Mouse (Mus musculus) brown adipose tissue, adult 24 weeks (tissue): Measurements from ENCODE around the gene Cubn. TPM values are rescaled to one million over a fixed set of nuclear protein-coding genes. Genes with fewer than 3 reads are reported as not detected.

Experiments used
- H3K27ac ChIP-seq: fragments of 200-500 bp; replicated peaks from 2 replicates; pipeline ENCODE4 v1.5.1; 2012; ENCODE audit warnings: low read depth, mild to moderate bottlenecking, low read length
- H3K4me1 ChIP-seq: fragments of 200-500 bp; 2 replicates; pipeline ENCODE4 v1.6.1; 2012; ENCODE audit warnings: low read length, mixed read lengths; ENCODE audit not compliant: control insufficient read depth, insufficient read depth, insufficient read length
- H3K4me3 ChIP-seq: fragments of 200-500 bp; 2 replicates; pipeline ENCODE4 v1.5.1; 2012; ENCODE audit warnings: low read depth, mild to moderate bottlenecking, low read length, moderate library complexity; ENCODE audit not compliant: insufficient read depth
- polyA plus RNA-seq: library from polyadenylated mRNA; stranded (reverse); fragments of >200 nt; gene quantifications from 2 replicates; pipeline ENCODE4 v1.2.4, GENCODE M21; 2012; ENCODE audit not compliant: missing spikeins, insufficient read depth, insufficient read length

The Cubn gene
- polyA plus RNA-seq, 1 experiment: not detected

- peak overlapping the region; percentile 47; the same call in 1 of the 2 replicates for H3K27ac ChIP-seq
- H3K4me3 ChIP-seq: no peak overlapping the region
- peaks cover 9% of the 10 kb centered on the region for H3K4me1 ChIP-seq
These were observed 118.8 kb downstream of the Cubn start for GRCm38 (mm10) chr2:13372825-13373224.

DNA sequence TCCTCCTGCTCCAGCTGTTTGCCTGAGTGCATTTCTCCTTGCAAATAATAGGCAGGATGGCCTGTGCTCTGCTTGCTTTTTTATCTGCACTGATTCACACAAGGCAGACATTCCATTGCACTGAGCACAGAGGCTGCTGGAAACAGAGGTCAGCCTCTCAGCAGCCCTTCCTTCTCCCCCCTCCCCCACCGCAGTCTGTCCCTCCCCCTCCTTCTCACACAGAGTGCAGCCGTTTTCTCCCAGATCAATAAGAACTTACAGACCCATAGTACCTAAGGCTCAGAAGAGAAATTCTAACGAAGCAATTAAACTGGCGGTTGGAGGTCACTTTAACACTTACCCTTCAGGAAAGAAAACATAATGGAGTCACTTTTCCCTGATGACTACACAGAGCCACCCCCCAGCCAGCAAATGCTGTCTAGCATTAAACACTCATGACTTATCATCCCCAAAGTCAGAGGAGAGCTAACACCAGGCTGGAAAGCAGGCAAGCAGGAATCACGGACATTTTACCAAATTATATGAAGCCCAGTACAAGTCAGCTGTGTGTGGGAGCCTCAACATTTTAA lies 119.3 kb downstream of the Cubn start:
- Histone ChIP-seq H3K4me3 (no peak overlapping the region), H3K27ac (peak overlapping the region; percentile 47), H3K4me1 (peaks cover 9% of the 10 kb centered on the region)

DNA sequence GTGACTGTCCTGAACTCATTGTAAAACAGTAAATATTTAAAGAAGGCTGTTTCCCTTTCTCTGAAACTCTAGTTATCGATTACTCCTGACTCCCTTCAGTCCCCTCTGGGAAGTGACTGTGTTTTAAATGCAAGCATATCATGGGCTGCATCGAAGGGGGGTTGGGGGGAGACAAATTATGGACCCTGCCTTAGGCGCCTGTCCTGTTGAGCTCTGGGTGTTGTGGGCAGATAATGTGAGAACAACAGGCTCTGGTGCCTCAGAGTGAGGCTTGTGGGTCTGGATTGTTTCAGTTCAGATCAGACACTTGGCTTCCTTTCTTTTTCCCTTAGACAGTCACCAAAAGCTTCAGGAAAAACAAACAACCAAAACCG lies 119.8 kb downstream of the Cubn start:
- Histone ChIP-seq H3K4me3 (no peak overlapping the region), H3K4me1 (peaks cover 9% of the 10 kb centered on the region), H3K27ac (peak overlapping the region; percentile 89)

DNA sequence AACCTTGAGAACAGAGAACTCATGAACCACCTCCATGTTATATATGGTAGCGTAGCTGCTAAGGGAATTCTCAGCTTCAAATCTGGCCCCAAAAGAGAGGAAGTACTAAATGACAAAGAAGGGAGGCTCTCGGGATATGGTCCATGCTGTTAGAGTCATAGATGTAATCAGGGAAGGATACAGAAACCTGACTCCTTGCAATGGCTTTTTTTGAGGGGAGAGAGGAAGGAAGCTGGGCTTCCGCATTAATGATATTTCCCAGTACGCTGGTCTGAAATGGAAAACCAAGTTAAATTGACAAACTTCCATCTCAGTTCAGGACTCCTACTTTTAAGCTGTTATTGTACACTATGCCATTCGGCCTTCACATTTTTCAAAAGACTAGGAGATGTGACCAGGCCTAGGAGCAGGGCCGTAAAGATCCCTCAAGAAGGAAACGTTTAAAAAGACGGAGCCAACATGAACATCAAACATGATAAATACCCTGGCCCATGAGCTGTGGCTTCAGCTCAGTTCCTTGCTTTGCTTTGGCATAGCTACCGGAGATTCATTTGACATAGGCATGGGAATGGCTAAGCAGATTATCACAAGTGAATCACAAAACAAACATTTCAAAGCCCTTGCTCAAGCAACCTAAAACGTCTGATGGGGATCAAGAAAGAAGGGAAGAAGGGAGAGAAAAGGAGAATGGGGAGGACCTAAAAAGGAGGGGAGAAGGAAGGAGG lies 120.4 kb downstream of the Cubn start:
- Histone ChIP-seq H3K4me3 (no peak overlapping the region), H3K4me1 (peaks cover 9% of the 10 kb centered on the region), H3K27ac (peak overlapping the region; percentile 89)

DNA sequence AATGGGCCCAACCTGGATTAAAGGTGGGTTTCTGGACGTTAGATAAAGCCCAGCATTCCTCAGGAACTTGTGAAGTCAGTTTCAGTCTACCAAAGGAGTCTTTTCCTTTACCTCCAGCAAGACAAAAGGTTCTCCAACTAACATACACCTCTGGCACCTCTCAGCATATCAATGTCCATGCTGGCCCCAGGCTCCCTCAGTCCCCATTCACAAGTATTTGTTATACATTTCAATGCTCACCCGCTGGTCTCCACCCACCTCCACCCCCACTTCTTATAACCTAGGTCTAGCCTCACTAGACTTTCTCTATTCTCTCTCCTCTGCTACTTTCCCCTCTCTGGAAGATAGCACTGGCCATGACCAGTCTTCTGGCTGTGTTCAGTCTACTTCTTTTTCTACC lies 121.1 kb downstream of the Cubn start:
- Histone ChIP-seq H3K4me1 (peaks cover 9% of the 10 kb centered on the region), H3K27ac (peak overlapping the region; percentile 89), H3K4me3 (no peak overlapping the region)

GRCm38 (mm10) chr2:13368517-13368916 lies 123.1 kb downstream of the Cubn start:
- Histone ChIP-seq H3K4me1 (peaks cover 9% of the 10 kb centered on the region), H3K4me3 (no peak overlapping the region), H3K27ac (no peak overlapping the region)

- no peak overlapping the region for H3K4me3 ChIP-seq
- no peak overlapping the region for H3K27ac ChIP-seq
- H3K4me1 ChIP-seq: peaks cover 2% of the 10 kb centered on the region; the same call in 1 of the 2 replicates
These were observed 133.6 kb downstream of the Cubn start for GRCm38 (mm10) chr2:13357885-13358552.

DNA sequence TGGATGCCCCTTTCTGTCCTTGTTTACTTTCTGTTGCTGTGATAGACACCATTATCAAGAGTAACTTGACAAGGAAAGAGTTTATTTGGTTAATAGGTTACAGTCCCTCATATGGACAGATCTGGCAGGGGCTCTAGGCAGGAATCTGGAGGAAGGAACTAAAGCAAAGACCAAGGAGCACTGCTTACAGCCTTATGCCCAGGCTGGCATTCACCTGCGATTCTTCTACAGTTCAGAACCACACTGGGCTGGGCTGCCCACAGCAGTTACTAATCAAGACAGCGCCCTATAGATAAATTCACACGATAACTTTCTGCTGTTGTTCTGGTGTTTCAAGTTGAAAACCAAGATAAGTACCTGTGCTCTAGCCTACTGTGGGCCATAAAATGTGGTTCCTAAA lies 138.8 kb downstream of the Cubn start:
- H3K27ac ChIP-seq: no peak overlapping the region
- H3K4me1 ChIP-seq: no peaks in the 10 kb centered on the region
- H3K4me3 ChIP-seq: no peak overlapping the region

GRCm38 (mm10) chr2:13352112-13352728 lies 139.4 kb downstream of the Cubn start:
- Histone ChIP-seq H3K27ac (no peak overlapping the region), H3K4me3 (no peak overlapping the region), H3K4me1 (no peaks in the 10 kb centered on the region)

- H3K4me1 ChIP-seq: peaks cover 5% of the 10 kb centered on the region; the same call in 1 of the 2 replicates
- no peak overlapping the region for H3K27ac ChIP-seq
- H3K4me3 ChIP-seq: no peak overlapping the region
These were observed 149.2 kb downstream of the Cubn start for GRCm38 (mm10) chr2:13342325-13342926.

DNA sequence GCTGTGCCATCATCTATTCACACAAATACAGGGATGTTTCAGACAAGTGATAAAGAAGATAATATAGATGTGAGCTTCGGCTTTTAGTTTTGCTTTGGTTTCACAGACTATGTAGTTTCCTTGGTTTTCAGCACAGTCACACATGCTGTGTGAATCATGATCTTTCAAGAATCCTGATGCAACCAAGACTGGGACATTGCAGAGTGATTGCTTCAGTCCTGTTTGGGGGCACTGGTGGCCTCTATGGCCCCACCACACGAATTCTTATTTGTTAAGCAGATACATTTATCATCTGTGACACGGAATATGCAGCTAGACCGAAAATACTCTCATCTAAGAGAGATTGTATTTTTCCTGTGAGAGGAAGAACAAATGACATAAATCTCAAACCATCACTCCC lies 156.2 kb downstream of the Cubn start:
- Histone ChIP-seq H3K4me1 (no peaks in the 10 kb centered on the region), H3K27ac (no peak overlapping the region), H3K4me3 (no peak overlapping the region)

DNA sequence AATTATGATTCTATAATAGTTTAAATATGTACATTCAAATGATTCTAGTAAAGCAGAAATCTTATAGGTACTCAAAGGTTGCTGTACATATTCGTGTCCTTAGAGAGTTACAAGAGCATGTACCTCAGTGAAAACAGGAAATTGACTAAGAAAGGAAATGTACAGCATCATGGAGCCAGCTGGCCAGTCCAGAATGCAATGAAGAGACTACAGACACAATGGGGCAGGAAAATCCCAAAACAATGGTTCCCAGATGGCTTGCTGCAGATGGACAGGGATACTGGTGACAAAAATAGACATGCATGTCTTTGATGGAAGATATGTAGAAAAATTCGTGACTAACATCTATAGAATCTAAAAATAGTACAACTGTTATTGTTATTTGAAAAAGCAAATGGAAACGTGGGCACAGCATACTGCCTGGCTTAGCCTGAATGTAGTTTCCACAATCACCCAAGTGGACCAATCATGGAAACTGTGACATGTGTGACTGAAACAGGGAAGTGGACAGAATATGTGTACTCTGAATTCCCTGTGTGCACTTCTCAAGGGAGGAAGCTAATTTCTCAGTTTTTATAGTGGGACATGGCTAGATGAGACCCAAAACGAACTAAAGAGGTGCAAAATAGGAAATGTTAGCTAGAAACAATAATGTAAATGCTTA lies 161.7 kb downstream of the Cubn start:
- Histone ChIP-seq H3K4me3 (no peak overlapping the region), H3K27ac (peak overlapping the region; percentile 59), H3K4me1 (peaks cover 2% of the 10 kb centered on the region; the same call in 1 of the 2 replicates)

DNA sequence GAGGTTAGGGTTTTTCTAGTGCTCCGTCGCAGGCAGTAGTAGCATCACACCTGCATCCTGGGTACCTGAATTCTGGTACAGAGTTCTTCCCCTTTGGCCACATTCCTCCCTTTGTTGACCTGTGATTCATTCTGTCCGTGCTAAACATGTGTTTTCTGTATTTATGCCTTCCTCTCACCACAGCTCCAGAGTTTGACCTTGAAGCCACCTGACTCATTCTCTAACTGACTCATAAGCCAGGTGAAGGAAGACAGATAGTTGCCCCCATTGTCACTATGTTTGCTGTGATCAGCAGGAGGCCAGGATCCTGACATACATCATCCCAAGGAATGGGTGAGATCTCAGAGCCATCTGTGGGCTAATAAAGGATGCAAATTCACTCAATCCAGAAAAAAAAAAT lies 188.2 kb downstream of the Cubn start:
- Histone ChIP-seq H3K4me1 (no peaks in the 10 kb centered on the region), H3K27ac (no peak overlapping the region), H3K4me3 (no peak overlapping the region)

DNA sequence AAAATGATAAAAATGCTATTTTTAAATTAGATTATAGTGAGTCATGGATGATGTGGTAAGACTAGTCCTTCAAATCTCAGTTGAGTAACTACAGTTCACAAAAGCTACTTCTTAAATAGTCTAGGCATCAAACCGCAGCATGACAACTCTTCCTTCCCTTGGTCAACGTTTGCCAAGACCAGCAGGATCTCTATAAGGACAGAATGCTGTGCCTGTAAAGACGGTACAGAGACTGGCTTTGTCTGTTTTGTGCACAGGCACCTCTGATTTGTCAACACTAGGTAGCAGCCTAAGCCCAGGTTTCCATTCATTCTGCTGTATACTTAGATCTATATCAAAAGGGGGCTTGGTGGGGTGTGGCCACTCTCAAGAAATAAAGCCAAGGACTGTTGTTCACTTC lies 192.6 kb downstream of the Cubn start:
- H3K27ac ChIP-seq: no peak overlapping the region
- H3K4me3 ChIP-seq: no peak overlapping the region
- no peaks in the 10 kb centered on the region for H3K4me1 ChIP-seq

GRCm38 (mm10) chr2:13297733-13298132 lies 193.9 kb downstream of the Cubn start:
- Histone ChIP-seq H3K27ac (no peak overlapping the region), H3K4me1 (no peaks in the 10 kb centered on the region), H3K4me3 (no peak overlapping the region)
